Mouse (Mus musculus) brain, embryonic 18.5 days (tissue): Measurements from ENCODE around the gene Myo9a.
A peak's percentile ranks its signal among the peaks of the same experiment; 100 is the strongest.
"Not testable (repeated sequence)": the region's sequence is repeated elsewhere in the genome, so short reads cannot be mapped to it uniquely, and the experiment has no call there.

Source experiments
- DNase-seq: peaks from one replicate; pipeline ENCODE4 v3.0.0-alpha.2; 2012; ENCODE audit warnings: low read depth, low spot score

Gene Myo9a

GRCm38 (mm10) chr9:59751066-59751581 lies 428 bp downstream of the Myo9a start:
- peak; percentile 36 for DNase-seq

GRCm38 (mm10) chr9:59751966-59752365 lies 1.3 kb downstream of the Myo9a start:
- DNase-seq: no peak

GRCm38 (mm10) chr9:59755199-59755598 lies 4.5 kb downstream of the Myo9a start:
- DNase-seq: no peak

GRCm38 (mm10) chr9:59757016-59757415 lies 6.3 kb downstream of the Myo9a start:
- DNase-seq: not testable (repeated sequence)

GRCm38 (mm10) chr9:59760515-59760914 lies 9.8 kb downstream of the Myo9a start:
- DNase-seq: no peak

GRCm38 (mm10) chr9:59766966-59767461 lies 16.3 kb downstream of the Myo9a start:
- not testable (repeated sequence) for DNase-seq

- DNase-seq: not testable (repeated sequence)
Observed at GRCm38 (mm10) chr9:59806046-59806774, 55.5 kb downstream of the Myo9a start.

GRCm38 (mm10) chr9:59884551-59884950 lies 133.9 kb downstream of the Myo9a start:
- no peak for DNase-seq

- no peak for DNase-seq
Observed at GRCm38 (mm10) chr9:59903382-59903781, 152.7 kb downstream of the Myo9a start.

- DNase-seq: no peak
Observed at GRCm38 (mm10) chr9:59914761-59915160, 164.1 kb downstream of the Myo9a start.

GRCm38 (mm10) chr9:59930248-59930647 lies 179.6 kb downstream of the Myo9a start:
- DNase-seq: no peak

- DNase-seq: not testable (repeated sequence)
Observed at GRCm38 (mm10) chr9:59935866-59936265, 185.2 kb downstream of the Myo9a start.

GRCm38 (mm10) chr9:59938529-59938928 lies 187.8 kb downstream of the Myo9a start:
- DNase-seq: no peak

- DNase-seq: no peak
Observed at GRCm38 (mm10) chr9:59939691-59940090, 189.0 kb downstream of the Myo9a start.

- DNase-seq: no peak
Observed at GRCm38 (mm10) chr9:59940913-59941884, 190.5 kb downstream of the Myo9a start.

GRCm38 (mm10) chr9:59941885-59942350 lies 191.2 kb downstream of the Myo9a start:
- DNase-seq: no peak

GRCm38 (mm10) chr9:59942501-59943085 lies 191.9 kb downstream of the Myo9a start:
- DNase-seq: no peak

- DNase-seq: no peak
Observed at GRCm38 (mm10) chr9:59943826-59944225, 193.1 kb downstream of the Myo9a start.

- no peak for DNase-seq
Observed at GRCm38 (mm10) chr9:59945241-59945640, 194.5 kb downstream of the Myo9a start.

- no peak for DNase-seq
Observed at GRCm38 (mm10) chr9:59947271-59947670, 196.6 kb downstream of the Myo9a start.

- DNase-seq: no peak
Observed at GRCm38 (mm10) chr9:59948226-59948625, 197.5 kb downstream of the Myo9a start.
